9 mouse cellular contexts compared by ENCODE assay signal in the genomic region with DNA sequence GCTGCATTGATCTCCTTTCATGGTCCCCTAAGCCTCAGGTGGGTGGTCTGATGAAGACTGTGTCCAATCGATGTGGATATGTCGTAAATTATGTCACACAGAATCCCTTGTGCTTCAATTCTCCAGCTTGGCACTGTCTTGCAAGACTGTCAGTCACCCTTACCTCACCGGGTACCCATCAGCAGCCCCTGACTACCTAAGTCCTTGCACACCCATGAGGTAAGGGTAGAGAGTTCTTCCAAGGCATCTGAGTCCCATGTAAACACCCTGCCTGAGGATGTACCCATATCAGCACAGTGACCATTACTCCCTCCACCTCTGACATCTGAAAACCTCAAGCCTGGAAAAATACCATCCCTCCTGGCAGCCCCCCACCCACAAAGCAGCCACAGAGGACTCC. TPM values are rescaled to one million over a fixed set of nuclear protein-coding genes. Genes with fewer than 3 reads are reported as not detected.
DNase-seq lines count a peak whose midpoint lies in the region; ATAC-seq and TF ChIP-seq lines count a peak whose summit lies in the region.
"Had no signal": no experiment of that assay in that cellular context is flagged by ENCODE, and none has a peak within 500 bp of the region (broad histone marks: within the 10 kb centered on the region; RNA-seq: fewer than 3 reads in every experiment).

No protein-coding gene starts in this region.

- no peak for DNase-seq in kidney, adult 2 months
- no peak for DNase-seq in kidney, adult 18-20 months
- no peak for DNase-seq in embryonic facial prominence, embryonic 11.5 days (ENCODE audit: low spot score)
- peak; percentile 23 for DNase-seq in midbrain, embryonic 14.5 days
- DNase-seq in adrenal gland, postnatal 14 days = no peak
- DNase-seq in left cerebral cortex, postnatal 25 days (ENCODE audit: low spot score in 2 of 2) = no peak

- no peaks in the 10 kb centered on the region for H3K36me3 ChIP-seq in kidney, adult 2 months (ENCODE audit: control insufficient read depth, insufficient read depth, low read length)
- H3K36me3 ChIP-seq in embryonic facial prominence, embryonic 11.5 days (replicated peaks; ENCODE audit: control insufficient read depth, insufficient read depth, low read depth, low read length) = no peaks in the 10 kb centered on the region
- peaks cover 21% of the 10 kb centered on the region for H3K36me3 ChIP-seq in hindbrain, embryonic 15.5 days
- peaks cover 14% of the 10 kb centered on the region; the same call in 1 of the 2 replicates for H3K36me3 ChIP-seq in midbrain, embryonic 14.5 days (ENCODE audit: control insufficient read depth, insufficient read depth, low read length)

- no peak for ATAC-seq in embryonic facial prominence, embryonic 11.5 days (replicated peaks; ENCODE audit: insufficient number of reproducible peaks, low FRiP score, low TSS enrichment, low read depth)
- ATAC-seq in hindbrain, embryonic 15.5 days (ENCODE audit: low FRiP score, low read depth) = no peak
- peak; percentile 43; the same call in 1 of the 2 replicates for ATAC-seq in midbrain, embryonic 14.5 days (ENCODE audit: low FRiP score, low TSS enrichment)
- no peak for ATAC-seq in activated CD4-positive, CD25-positive, alpha-beta regulatory T cell, adult 4 months
- ATAC-seq: Patski had no signal

- TF ChIP-seq POLR2A in kidney, adult 2 months (IDR thresholded peaks at IDR 0.05; ENCODE audit: low read depth, low read length) = no peak

- peaks cover 2% of the 10 kb centered on the region; the same call in 1 of the 2 replicates for H3K4me1 ChIP-seq in kidney, adult 2 months (ENCODE audit: control insufficient read depth, insufficient read depth, low read length)
- peaks cover 4% of the 10 kb centered on the region for H3K4me1 ChIP-seq in embryonic facial prominence, embryonic 11.5 days (ENCODE audit: control insufficient read depth, insufficient read depth, low read length)
- H3K4me1 ChIP-seq in hindbrain, embryonic 15.5 days (replicated peaks) = peaks cover 52% of the 10 kb centered on the region
- peaks cover 30% of the 10 kb centered on the region for H3K4me1 ChIP-seq in midbrain, embryonic 14.5 days (ENCODE audit: control insufficient read depth, insufficient read depth, low read length)

- peak overlapping the region; percentile 54; the same call in 1 of the 2 replicates for H3K4me3 ChIP-seq in kidney, adult 2 months (ENCODE audit: insufficient read depth, low read depth, low read length)
- H3K4me3 ChIP-seq in embryonic facial prominence, embryonic 11.5 days (ENCODE audit: low read depth, low read length) = peak overlapping the region; percentile 56
- H3K4me3 ChIP-seq in hindbrain, embryonic 15.5 days = peak overlapping the region; percentile 65
- peak overlapping the region; percentile 74 for H3K4me3 ChIP-seq in midbrain, embryonic 14.5 days (replicated peaks; ENCODE audit: low read depth, low read length)

- intact Hi-C loops in left cerebral cortex, postnatal 25 days (cut with DNase I) = loop anchor here (2.0 kb wide), 1 partner anchor 24 kb away; the partner anchor contains the start of genes Trp53 and Wrap53

- 65% methylated on average over 3 of the region's 3 CpGs for WGBS in kidney, adult 2 months
- WGBS in embryonic facial prominence, embryonic 11.5 days = 50% methylated on average over 3 of the region's 3 CpGs
- WGBS in hindbrain, embryonic 15.5 days = 42% methylated on average over 3 of the region's 3 CpGs
- WGBS in midbrain, embryonic 14.5 days = 45% methylated on average over 3 of the region's 3 CpGs

- no peak for TF ChIP-seq CTCF in kidney, adult 2 months (conservative IDR thresholded peaks at IDR 0.05; ENCODE audit: insufficient read depth, insufficient read length, low read depth, low read length)

- peaks cover 2% of the 10 kb centered on the region; the same call in 1 of the 2 replicates for H3K27me3 ChIP-seq in kidney, adult 2 months (replicated peaks; ENCODE audit: control insufficient read depth, insufficient read depth, low read length)
- peaks cover 10% of the 10 kb centered on the region for H3K27me3 ChIP-seq in embryonic facial prominence, embryonic 11.5 days (ENCODE audit: control insufficient read depth, insufficient read depth, low read length)
- H3K27me3 ChIP-seq in hindbrain, embryonic 15.5 days = no peaks in the 10 kb centered on the region
- H3K27me3 ChIP-seq in midbrain, embryonic 14.5 days (ENCODE audit: control insufficient read depth, insufficient read depth, low read length) = no peaks in the 10 kb centered on the region

- H3K27ac ChIP-seq in kidney, adult 2 months (ENCODE audit: insufficient read depth, low read depth, low read length) = no peak overlapping the region; the same call in 1 of the 2 replicates
- H3K27ac ChIP-seq in embryonic facial prominence, embryonic 11.5 days (replicated peaks; ENCODE audit: low read depth, low read length) = no peak overlapping the region
- H3K27ac ChIP-seq in hindbrain, embryonic 15.5 days (replicated peaks) = peak overlapping the region; percentile 67
- H3K27ac ChIP-seq in midbrain, embryonic 14.5 days (replicated peaks; ENCODE audit: low read depth, low read length) = peak overlapping the region; percentile 75

- H3K9me3 ChIP-seq in embryonic facial prominence, embryonic 11.5 days (replicated peaks; ENCODE audit: control insufficient read depth, low read length) = no peaks in the 10 kb centered on the region
- H3K9me3 ChIP-seq in hindbrain, embryonic 15.5 days = no peaks in the 10 kb centered on the region
- H3K9me3 ChIP-seq in midbrain, embryonic 14.5 days (ENCODE audit: control insufficient read depth, low read length) = no peaks in the 10 kb centered on the region

- peak overlapping the region; percentile 100 for H3K4me2 ChIP-seq in embryonic facial prominence, embryonic 11.5 days (ENCODE audit: low read depth, low read length)
- peak overlapping the region; percentile 83 for H3K4me2 ChIP-seq in hindbrain, embryonic 15.5 days
- peak overlapping the region; percentile 98 for H3K4me2 ChIP-seq in midbrain, embryonic 14.5 days (ENCODE audit: low read length)

- H3K9ac ChIP-seq in embryonic facial prominence, embryonic 11.5 days (replicated peaks; ENCODE audit: low read length) = peak overlapping the region; percentile 64
- H3K9ac ChIP-seq in hindbrain, embryonic 15.5 days = peak overlapping the region; percentile 74
- peak overlapping the region; percentile 80 for H3K9ac ChIP-seq in midbrain, embryonic 14.5 days (replicated peaks; ENCODE audit: low read length)

RNA-seq across cellular contexts. Expression of gene Atp1b2, which starts 1.4 kb away (rescaled TPM):
- 20.0 and 22.5 TPM in 2 replicates for polyA plus RNA-seq in kidney, adult 2 months (2012; rRNA removed)
- 5.2 and 6.0 TPM in 2 replicates for polyA plus RNA-seq in embryonic facial prominence, embryonic 11.5 days (2014; fragmentation: Nextera tagmentation; extraction: Ambion mirVana)
- 71.9 and 89.4 TPM in 2 replicates for polyA plus RNA-seq in hindbrain, embryonic 15.5 days (2015; fragmentation: Nextera tagmentation; extraction: Ambion mirVana)
- 46.5 and 46.7 TPM in 2 replicates for polyA plus RNA-seq in midbrain, embryonic 14.5 days (2014; fragmentation: Nextera tagmentation; extraction: Ambion mirVana)
- 37.4 and 39.7 TPM in 2 replicates for total RNA-seq in adrenal gland, postnatal 14 days (2021)
- 100 to 1,000 TPM; 403 to 438 TPM for total RNA-seq in left cerebral cortex, postnatal 25 days (2021)
- polyA plus RNA-seq in activated CD4-positive, CD25-positive, alpha-beta regulatory T cell, adult 4 months (2017; shearing (Covaris generic)) = under 1 TPM in 1 of 2 experiments, not detected in 1; 0.46 TPM

RNA-seq across cellular contexts. Expression of gene Shbg, which starts 13.4 kb away (rescaled TPM):
- polyA plus RNA-seq in kidney, adult 2 months (2012; rRNA removed) = 0.42 and 0.48 TPM in 2 replicates
- polyA plus RNA-seq in embryonic facial prominence, embryonic 11.5 days (2014; fragmentation: Nextera tagmentation; extraction: Ambion mirVana) = 0.14 TPM in 1 of 2 replicates, not detected in the other
- not detected in 2 replicates for polyA plus RNA-seq in hindbrain, embryonic 15.5 days (2015; fragmentation: Nextera tagmentation; extraction: Ambion mirVana)
- not detected in 2 replicates for polyA plus RNA-seq in midbrain, embryonic 14.5 days (2014; fragmentation: Nextera tagmentation; extraction: Ambion mirVana)
- not detected in 2 replicates for total RNA-seq in adrenal gland, postnatal 14 days (2021)
- not detected for total RNA-seq in left cerebral cortex, postnatal 25 days (2021)
- polyA plus RNA-seq in activated CD4-positive, CD25-positive, alpha-beta regulatory T cell, adult 4 months (2017; shearing (Covaris generic)) = not detected
- polyA plus RNA-seq: Patski had no signal

RNA-seq across cellular contexts. Expression of gene Sat2, which starts 17.5 kb away (rescaled TPM):
- polyA plus RNA-seq in kidney, adult 2 months (2012; rRNA removed) = 16.7 and 18.8 TPM in 2 replicates
- polyA plus RNA-seq in embryonic facial prominence, embryonic 11.5 days (2014; fragmentation: Nextera tagmentation; extraction: Ambion mirVana) = 15.0 and 19.4 TPM in 2 replicates
- 22.5 and 23.9 TPM in 2 replicates for polyA plus RNA-seq in hindbrain, embryonic 15.5 days (2015; fragmentation: Nextera tagmentation; extraction: Ambion mirVana)
- 21.6 and 22.5 TPM in 2 replicates for polyA plus RNA-seq in midbrain, embryonic 14.5 days (2014; fragmentation: Nextera tagmentation; extraction: Ambion mirVana)
- total RNA-seq in adrenal gland, postnatal 14 days (2021) = 7.9 and 8.2 TPM in 2 replicates
- total RNA-seq in left cerebral cortex, postnatal 25 days (2021) = 1 to 10 TPM; 7.4 to 7.7 TPM
- polyA plus RNA-seq in activated CD4-positive, CD25-positive, alpha-beta regulatory T cell, adult 4 months (2017; shearing (Covaris generic)) = not detected

RNA-seq across cellular contexts. Expression of gene Trp53, which starts 24.2 kb away (rescaled TPM):
- polyA plus RNA-seq in kidney, adult 2 months (2012; rRNA removed) = 48.5 and 55.0 TPM in 2 replicates
- polyA plus RNA-seq in embryonic facial prominence, embryonic 11.5 days (2014; fragmentation: Nextera tagmentation; extraction: Ambion mirVana) = 200 and 215 TPM in 2 replicates
- 61.1 and 64.2 TPM in 2 replicates for polyA plus RNA-seq in hindbrain, embryonic 15.5 days (2015; fragmentation: Nextera tagmentation; extraction: Ambion mirVana)
- polyA plus RNA-seq in midbrain, embryonic 14.5 days (2014; fragmentation: Nextera tagmentation; extraction: Ambion mirVana) = 66.1 and 69.2 TPM in 2 replicates
- total RNA-seq in adrenal gland, postnatal 14 days (2021) = 66.4 and 78.4 TPM in 2 replicates
- total RNA-seq in left cerebral cortex, postnatal 25 days (2021) = 10 to 100 TPM; 18.7 to 21.1 TPM
- 100 to 1,000 TPM; 231 to 302 TPM for polyA plus RNA-seq in activated CD4-positive, CD25-positive, alpha-beta regulatory T cell, adult 4 months (2017; shearing (Covaris generic))

RNA-seq across cellular contexts. Expression of gene Wrap53, which starts 24.3 kb away (rescaled TPM):
- 19.8 and 20.7 TPM in 2 replicates for polyA plus RNA-seq in kidney, adult 2 months (2012; rRNA removed)
- polyA plus RNA-seq in embryonic facial prominence, embryonic 11.5 days (2014; fragmentation: Nextera tagmentation; extraction: Ambion mirVana) = 40.2 and 40.9 TPM in 2 replicates
- polyA plus RNA-seq in hindbrain, embryonic 15.5 days (2015; fragmentation: Nextera tagmentation; extraction: Ambion mirVana) = 19.6 and 20.6 TPM in 2 replicates
- polyA plus RNA-seq in midbrain, embryonic 14.5 days (2014; fragmentation: Nextera tagmentation; extraction: Ambion mirVana) = 22.5 and 22.7 TPM in 2 replicates
- total RNA-seq in adrenal gland, postnatal 14 days (2021) = 9.2 and 10.1 TPM in 2 replicates
- total RNA-seq in left cerebral cortex, postnatal 25 days (2021) = 10 to 100 TPM; 10.1 to 10.4 TPM
- 10 to 100 TPM; 25.6 to 27.6 TPM for polyA plus RNA-seq in activated CD4-positive, CD25-positive, alpha-beta regulatory T cell, adult 4 months (2017; shearing (Covaris generic))

Comparison
In these comparisons a context has a peak if more than half of its experiments do, and no peak if none do; other contexts are left out.
1. H3K27ac ChIP-seq: peak in hindbrain, embryonic 15.5 days (single experiment) and midbrain, embryonic 14.5 days (single experiment); none in kidney, adult 2 months (single experiment) and embryonic facial prominence, embryonic 11.5 days (single experiment).
2. RNA of gene Sat2, which starts 17.5 kb away (polyA plus RNA-seq): 22.5 to 23.9 TPM in hindbrain, embryonic 15.5 days, 21.6 to 22.5 TPM in midbrain, embryonic 14.5 days, 16.7 to 18.8 TPM in kidney, adult 2 months and 15.0 to 19.4 TPM in embryonic facial prominence, embryonic 11.5 days; not detected in activated CD4-positive, CD25-positive, alpha-beta regulatory T cell, adult 4 months; every median in the first group is over 10 times any median in the second.
3. Peak in every context shown above with its lines, with median percentiles within 50 percentile points of each other: H3K4me3 ChIP-seq, H3K4me2 ChIP-seq and H3K9ac ChIP-seq.